Mouse (Mus musculus) embryo, embryonic 9.5 days (tissue): ENCODE measurements around the gene Apold1.

Experiments used
- DNase-seq: peaks from one replicate; pipeline ENCODE4 v3.0.0-alpha.2; 2017; ENCODE audit errors: extremely low spot score

The Apold1 gene

DNA sequence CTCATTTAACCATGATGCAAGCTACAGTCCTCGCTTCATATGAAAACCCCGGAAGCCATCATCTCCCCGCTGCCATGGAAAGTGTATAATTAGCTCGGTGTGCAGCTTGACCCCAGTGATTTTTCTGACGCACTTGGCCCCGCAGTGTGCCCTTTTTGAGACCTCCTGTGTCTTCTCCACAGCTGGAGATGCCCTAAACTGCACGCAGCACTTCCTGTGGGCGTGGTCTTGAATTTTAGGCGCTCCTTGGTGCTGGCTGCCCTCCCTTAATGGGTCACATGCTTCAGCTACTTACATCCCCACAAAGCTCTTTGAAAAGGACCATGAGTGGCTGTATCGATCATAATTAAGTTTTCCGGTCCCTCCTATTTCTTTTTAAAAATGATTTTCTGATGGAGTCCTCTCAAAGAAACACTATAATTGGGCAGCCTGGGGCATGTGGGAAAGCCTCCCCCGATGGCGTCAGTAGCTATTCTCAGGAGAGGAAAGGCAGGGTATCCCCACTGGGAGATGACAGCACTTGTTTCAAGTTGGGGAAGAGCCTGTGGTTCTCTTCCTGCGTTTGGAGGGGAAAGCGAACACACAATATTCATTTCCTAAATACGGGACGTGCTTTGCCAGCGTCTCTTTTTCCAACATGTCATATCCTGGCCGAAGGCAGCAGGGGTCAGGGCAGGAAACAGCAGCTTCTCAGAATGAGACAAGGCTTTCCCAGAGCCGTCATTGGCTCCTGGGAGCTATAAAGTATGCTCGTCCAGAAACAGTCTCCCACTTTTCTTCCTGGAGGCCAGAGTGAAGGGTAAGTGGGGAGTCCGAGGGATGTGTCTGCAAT, at the start of gene Apold1:
Gene Apold1 (plus strand): TSS at position 488 of the 832 bp plus-strand sequence.
- DNase-seq = no peak

DNA sequence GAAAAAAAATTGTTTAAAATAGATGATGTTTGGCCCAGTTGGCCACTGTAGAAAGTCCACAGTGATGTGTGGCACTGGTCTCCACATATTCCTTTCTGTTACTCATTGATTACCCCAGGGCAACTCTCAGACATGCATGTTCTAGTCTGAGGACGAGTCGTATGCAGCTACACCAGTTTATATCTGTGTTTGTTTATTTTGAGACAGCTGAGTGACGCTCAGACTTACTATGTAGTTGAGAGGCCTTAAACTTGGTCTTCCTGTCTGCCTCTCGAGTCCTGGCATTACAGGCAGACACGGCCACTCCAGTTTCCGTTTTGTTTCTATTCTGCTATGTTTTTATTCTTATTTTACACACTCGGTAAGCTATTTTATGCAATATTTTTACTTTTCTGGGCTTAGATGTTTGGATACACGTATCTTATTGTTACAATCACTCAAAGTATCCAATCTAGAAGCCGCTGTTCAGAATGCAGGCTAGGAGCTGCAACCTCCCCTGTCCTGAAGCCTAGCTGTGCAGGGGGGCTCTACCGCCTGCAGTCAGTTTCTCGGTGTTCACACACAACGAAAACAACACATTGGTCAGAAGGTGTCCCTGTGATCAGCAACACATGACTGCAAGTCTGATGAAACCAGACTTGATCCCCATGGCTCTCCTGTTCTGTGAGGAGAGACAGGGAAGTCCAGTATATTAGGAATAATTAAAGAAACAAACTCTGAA, 48.9 kb upstream of the Apold1 start:
- DNase-seq = no peak

DNA sequence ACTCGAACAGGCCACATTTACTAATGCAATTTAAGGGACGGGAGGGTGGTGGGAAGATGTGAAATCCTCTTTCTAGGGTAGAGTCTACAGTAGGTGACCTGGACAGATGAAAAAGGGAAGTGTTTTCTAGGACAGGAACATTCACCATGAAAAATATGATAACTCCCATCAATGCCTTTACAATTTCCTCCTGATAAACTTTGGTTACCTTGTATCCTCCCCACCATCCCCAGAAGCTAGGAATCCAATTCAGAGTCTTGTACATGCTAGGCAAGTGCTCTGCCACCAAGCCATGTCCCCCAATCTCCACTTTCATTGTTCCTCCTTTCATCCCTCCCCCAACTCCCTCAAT, 48.3 kb upstream of the Apold1 start:
- no peak for DNase-seq

DNA sequence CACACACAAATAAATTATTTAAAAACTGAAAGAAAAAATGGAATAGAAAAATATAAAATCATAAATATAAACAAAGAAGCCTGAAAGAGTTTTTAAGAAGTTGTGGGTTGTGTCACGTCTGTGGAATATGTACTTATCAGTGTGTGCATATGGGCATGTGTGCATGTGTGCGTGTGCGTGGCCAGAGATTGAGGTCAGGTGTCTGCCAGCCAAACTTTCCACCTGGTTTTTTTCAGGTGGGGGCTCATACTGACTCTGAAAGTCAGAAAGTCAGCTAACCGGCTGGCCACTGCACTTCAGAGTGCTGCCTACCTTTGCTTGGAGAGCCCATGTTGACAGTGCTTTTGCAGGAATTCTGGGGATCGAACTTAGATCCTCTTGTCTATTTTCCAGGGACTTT, 47.2 kb upstream of the Apold1 start:
- no peak for DNase-seq

DNA sequence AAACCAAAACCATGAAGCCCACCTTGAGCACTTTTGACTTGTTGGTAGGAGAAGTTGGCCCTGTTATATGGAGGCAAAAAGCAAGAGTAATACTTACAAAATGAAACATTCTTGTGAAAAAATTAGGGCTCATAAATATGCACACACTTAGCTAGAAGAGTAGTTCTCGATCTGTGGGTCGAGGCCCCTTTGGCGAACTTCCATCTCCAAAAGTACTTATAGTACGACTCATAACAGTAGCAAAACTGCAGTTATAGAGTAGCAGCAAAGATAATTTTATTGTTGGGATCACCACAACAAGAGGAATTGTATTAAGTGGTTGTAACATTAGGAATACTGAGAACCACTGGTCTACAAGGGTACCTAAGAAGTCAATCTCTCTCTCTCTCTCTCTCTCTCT, 41.7 kb upstream of the Apold1 start:
- DNase-seq = no peak

DNA sequence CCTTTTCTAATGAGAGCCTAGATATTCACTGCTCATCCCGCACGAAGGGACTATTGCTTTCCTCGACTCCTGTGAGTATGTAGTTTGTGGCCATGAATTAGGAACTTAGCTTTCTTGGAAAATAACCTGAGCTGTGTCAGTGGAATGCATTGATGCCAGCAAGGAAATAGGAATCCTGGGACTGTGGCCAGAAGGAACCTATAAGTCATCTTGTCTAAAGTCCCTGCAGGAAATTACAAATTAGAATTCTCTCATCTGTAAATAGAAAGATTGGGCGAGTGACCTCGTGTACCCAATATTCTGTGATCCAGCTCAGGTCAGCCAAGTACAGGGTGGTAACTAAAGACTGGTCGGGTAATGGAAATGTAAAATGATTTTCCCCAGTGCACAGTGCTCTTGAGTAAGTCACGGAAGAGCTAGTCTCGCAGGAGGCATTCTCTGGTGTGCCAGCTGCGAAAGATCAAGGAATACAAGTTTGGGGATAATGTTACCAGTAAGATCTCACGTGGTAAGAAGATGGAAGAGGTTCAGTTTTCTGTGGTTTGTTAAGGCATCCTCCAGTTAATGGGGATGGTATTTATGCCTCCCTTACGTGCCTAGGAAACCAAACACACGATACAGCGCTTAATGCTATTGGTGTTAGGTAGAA, 37.6 kb upstream of the Apold1 start:
- no peak for DNase-seq

DNA sequence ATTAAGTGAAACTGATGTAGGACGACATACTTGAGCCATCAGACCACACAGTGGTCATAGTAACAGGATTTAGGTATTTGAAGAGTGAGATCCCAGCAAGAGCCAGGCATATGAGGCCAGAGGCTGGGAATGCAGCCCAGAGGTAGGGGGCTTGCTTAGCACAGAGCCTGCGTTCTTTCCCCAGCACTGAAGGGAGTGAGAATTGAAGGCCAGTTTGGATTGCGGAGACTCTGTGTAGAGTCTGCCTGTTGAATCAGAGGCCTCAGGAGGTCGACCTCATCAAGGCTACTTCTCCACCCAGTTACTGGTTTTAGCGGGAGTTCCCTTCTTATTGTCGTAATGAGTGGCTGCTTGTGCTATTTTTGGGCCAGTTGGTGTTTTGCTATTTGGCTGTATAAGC, 35.5 kb upstream of the Apold1 start:
- no peak for DNase-seq

DNA sequence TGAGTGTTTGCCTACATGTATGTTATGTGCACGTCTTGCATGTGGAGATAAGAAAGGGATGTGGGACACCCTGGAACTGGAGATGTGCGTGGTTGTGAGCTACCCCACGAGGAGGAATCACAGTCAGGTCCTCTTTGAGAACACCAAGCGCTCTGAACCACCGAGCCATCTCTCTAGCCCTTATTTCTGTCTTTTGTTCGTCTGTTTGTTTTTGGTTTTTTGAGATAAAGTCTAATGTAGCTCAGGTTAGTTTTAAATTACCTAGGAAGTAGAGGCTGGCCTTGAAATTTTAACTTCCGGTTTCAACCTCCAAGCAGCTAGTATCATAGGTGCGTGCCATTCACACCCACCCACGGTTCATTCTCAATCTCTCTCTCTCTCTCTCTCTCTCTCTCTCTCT, 34.7 kb upstream of the Apold1 start:
- no peak for DNase-seq

DNA sequence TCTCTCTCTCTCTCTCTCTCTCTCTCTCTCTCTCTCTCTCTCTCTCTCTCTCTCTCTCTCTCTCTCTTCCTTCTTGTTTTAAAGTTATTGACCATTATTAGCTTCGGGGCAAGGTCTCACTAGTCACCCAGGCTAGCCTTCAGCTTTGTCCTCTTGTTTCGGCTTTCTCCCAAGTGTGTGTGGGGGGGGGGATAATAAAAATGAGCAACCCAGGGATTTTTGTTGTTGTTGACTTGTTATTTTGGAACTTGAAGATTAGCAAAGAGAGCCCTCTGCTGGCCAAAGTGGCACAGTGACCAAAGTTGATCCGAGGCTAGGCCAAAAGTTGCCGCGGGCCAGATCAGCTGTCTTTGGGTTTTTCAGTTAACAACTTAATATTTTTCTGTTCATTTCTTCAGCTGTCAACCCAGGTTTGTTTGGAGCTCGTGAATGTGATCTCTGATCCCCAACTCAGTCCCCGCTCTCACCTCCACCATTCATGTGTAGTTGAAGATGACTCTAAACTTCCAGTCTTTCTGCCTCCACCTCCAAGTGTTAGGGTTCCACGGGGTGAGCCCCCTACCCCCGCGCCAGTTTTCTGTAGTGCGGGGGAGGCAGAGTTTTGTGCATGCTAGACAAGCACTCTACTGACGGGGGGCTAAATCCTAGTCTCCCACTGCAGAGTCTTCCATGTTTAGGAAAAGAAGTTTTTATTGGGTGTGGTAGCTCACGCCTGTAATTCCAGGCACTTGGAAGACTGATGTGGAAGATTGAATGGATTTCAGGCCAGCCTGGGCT, 34.0 kb upstream of the Apold1 start:
- peak; percentile 55 for DNase-seq

DNA sequence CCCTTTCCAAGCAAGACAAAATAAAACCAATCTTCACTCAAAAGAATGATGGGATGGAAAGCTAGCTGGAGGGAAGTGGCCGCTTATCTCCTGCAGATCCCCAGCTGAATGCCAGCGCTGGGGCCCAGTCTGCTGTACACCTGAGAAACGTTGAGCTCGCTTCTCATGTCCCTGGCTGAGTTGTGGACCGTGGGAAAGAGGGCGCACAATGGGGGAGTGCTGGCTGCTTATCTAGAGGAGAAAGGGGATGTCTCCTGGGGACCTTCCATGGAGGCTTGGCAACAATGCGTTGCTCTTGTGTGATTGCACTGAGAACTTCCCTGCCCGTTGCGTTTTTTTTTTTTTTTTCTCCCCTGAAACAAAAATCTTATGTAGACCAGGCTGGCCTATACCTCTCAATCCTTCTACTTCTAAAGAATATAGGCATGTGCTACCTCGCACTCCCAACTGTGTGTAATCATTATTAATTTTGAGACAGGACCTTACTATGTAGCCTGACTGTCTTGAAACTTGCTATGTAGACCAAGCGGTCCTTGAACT, 32.9 kb upstream of the Apold1 start:
- no peak for DNase-seq

DNA sequence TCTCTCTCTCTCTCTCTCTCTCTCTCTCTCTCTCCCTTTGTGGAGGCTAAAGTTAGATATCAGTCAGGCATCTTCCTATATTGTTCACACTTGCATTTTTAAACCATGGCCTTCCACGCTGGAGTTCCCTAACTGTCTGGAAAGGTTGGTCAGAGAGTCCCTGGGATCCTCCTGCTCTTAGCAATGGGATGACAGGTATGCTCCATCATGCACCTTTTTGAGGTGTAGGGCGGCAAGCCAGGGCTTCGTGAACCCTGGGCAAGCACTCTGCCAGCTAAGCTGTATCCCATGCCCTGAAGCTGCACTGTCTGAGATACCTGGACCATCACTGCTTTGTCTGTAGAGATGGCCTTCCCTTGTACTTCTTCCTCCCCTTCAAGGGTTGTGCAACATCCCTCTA, 32.3 kb upstream of the Apold1 start:
- DNase-seq = no peak

DNA sequence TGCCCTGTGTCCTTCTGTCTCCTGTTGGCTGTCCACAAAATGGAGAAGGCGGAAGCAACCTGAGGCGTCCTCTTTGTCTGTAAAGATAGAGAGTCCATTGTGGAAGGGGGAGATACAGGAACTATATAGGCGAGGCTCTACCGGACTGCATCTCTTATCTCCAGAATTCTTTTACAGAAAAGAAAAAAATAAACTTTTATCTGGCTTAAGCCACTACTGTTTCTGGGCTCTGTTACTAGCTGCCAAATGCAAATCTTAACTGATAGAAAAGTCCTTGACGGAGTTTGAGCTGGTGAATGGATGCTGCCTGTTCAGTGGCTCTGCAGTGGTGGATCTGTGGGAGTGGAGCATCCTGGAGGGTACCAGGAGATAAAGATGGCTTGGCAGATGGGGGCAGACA, 30.2 kb upstream of the Apold1 start:
- no peak for DNase-seq

DNA sequence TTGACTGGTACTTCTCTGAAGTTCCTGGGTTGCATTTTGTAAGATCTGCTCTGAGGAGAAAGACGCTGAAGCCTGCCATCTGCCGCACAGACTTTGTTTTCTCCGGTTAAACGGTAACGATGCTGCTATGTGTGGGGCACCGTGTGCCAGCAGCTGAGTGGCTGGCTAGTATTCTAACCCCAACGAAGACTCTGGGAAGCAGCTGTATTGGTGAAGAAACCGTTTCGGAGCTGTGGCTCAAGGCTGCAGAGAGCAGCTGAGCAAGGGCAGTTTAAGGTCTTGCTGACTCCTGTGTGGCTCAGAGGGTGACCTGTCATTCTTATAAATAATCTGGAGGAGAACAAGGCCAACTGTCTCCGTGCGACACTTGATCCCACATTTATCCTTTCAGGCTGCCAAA, 27.5 kb upstream of the Apold1 start:
- DNase-seq = no peak

DNA sequence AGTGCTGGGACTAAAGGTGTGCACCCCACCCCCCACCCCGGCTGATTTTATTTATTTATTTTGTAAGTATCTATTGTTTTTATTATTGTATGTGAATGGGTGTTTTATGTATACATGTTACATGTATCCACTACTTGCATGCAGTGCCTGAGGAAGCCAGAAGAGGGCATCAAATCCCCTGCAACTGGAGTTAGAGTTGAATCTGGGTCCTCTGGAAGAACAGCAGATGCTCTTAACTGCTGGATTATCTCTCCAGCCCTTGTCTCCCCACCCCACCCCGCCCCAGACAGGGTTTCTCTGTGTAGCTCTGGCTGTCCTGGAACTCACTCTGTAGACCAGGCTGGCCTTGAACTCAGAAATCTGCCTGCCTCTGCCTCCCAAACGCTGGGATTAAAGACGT, 25.1 kb upstream of the Apold1 start:
- no peak for DNase-seq

DNA sequence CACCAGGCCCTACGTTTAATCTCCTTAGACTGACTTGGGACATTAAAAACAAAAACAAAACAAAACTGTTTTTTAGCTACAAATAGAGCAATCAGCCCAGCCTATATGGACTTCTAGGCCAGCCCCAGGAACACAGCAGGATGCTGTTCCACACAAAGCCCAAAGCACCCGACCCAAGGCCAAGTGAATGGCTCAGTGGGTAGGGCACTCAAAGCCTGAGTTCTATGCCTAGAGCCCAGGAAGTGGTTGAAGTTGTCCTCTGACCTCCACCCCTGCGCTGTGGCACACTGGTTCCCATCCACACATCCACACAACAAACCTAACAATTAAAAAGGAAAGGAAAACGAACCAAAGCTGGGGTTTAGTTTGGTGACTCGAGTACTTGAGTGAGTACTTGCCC, 20.2 kb upstream of the Apold1 start:
- no peak for DNase-seq

DNA sequence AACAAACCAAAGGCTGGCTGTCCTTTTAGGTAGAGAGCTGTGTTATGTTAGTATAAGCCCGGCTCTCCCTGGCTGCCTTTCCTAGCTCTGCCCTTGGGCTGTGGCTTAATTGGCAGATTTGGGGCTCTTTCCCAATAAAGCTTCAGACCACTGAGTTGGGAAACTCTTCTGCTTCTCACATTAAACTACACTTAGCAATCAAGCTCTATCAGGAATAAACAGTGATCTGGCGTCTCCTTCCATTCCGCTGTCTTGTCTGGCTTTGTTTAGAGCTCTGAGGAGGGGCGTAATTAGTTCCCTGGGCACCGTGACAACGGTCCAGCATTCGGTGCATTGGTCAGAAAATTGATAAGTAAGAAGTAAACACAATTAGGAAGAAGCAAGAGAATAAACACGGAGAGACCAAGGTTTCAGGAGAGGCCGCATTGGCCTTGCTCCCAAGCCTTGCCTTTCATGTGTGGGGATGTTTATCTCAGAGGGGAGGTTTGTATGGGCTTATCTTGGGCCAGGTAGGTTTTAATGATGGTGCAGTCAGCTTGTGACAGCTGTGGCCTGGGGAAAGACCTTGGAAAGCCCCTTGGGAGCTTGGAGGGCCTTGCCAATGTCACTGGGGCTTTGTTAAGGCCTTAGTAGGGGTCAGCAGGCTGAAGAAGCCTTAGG, 19.5 kb upstream of the Apold1 start:
- DNase-seq = peak; percentile 24

DNA sequence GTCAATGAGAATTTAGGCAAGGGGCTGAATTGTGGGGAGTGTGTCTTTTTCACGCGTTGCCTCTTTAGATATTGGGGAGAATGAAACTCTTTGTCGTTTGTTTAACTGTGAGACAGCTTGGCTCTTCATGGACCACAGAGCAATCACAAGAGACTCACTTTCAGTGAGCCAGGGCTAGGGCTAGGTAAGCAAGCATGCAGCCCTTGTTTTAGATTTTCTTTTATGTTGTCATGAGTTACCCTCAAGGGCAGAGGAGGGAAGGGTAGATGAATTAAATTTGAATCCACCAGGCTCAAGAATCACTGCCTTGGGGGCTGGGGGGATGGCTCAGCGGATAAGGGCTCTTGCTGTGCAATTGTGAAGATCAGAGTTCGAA, 19.0 kb upstream of the Apold1 start:
- DNase-seq = no peak

DNA sequence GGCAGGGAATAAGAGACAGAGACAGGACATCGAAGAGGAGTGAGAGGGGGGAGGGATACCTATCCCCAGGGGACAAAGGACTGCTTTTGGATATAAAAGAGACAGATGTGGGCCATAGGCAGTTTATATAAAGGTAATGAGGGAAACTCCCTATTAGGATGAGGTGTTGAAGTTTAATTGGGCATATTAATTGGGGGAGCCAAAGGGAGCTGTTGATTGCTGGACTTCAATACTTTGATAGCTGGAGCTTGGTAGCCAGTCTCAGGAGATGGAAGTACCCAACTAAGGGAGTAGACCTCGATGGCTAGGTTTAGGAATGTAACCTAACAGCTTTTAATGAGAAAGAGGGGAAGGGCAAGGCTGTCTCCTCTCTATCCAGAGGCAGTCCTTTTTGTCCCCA, 17.6 kb upstream of the Apold1 start:
- no peak for DNase-seq

DNA sequence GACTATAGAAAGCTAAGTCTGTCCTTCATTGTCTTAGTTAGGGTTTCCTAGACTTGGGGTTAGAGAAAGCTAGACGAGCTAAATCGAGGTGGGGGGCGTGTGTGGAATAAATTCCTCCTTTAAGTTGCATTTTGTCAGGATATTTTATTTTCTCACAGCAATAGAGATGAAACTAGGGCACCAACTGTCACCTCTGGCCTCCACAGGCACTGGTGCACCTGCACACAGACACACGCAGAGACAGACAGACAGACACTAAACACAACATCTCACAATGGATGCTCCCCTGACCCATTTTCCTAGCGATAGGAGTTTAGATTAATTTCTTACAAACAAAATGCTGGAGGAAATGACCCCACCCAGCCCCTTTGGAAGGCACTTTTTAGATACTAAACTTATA, 14.8 kb upstream of the Apold1 start:
- DNase-seq = no peak

DNA sequence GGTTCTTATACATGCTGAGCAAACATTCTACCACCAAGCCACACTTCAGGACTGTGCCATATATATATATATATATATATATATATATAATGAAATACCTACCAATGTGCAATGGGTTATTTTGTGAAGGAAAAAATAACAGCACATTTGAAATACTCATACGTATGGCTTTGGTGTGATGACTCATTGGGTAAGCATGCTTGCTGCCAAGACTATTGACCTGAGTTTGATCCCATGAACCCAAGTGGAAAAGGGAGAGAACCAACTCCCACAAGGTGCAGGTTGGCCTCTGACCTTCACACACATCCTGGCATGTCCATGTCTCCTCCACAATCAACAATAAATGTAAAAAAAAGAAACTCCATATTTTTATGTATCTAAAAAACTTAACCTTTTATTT, 13.2 kb upstream of the Apold1 start:
- no peak for DNase-seq

DNA sequence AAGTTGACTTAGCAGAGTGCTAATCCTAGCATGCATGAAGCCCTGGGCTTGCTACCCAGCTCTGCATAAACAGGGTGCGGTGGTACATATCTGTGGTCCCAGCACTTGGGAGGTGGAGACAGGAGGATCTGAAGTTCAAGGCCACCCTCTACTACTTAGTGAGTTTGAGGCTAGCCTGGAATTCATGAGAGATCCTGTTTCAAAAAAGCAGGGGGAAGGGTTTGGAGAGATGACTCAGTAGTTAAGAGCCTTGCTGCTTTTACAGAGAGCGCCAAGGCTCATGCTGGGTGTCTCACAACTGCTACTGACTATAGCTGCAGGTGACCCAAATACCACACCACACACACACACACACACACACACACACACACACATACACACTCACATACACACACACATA, 12.0 kb upstream of the Apold1 start:
- no peak for DNase-seq

DNA sequence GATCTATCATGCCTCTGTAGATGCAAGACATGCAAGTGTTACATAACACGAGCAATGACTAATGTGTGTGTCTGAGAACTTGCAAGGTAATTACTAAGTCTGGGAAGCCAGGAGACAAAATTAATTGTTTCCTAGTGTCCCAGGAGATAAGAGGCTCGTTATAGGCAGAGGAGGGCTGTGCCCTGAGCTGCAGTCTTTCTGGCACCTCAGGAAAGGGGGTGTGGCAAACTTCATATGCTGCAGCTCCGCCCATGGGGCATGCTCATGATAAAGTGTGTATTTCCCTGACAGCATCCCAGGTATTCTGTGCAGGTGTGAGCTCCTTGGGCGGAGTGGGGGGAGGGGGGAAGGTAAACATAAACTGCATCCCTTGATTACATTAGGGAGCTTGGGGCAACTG, 9.4 kb upstream of the Apold1 start:
- DNase-seq = no peak
